Mouse (Mus musculus): ENCODE data around the gene Sema5a.

GRCm38 (mm10) chr15:32422631-32423030 is 178.0 kb downstream of the Sema5a start:
- TF ChIP-seq CTCF (conservative IDR thresholded peaks at IDR 0.05 in 1 of 2, IDR thresholded peaks at IDR 0.05 in 1 of 2; ENCODE audit: low read depth in 2 of 2, low read length in 2 of 2) (no peak), POLR2A (IDR thresholded peaks at IDR 0.05; ENCODE audit: low read depth, low read length) (no peak), NRF1 (IDR thresholded peaks at IDR 0.05; ENCODE audit: low read depth, low read length) (no peak), CHD1 (IDR thresholded peaks at IDR 0.05; ENCODE audit: low read depth, low read length) (no peak), E2F4 (IDR thresholded peaks at IDR 0.05; ENCODE audit: insufficient replicate concordance, low read depth, low read length) (no peak), MYC (IDR thresholded peaks at IDR 0.05; ENCODE audit: low read depth, low read length) (no peak), JUN (IDR thresholded peaks at IDR 0.05; ENCODE audit: insufficient read depth, low read depth, low read length) (no peak), POLR2AphosphoS2 (IDR thresholded peaks at IDR 0.05; ENCODE audit: low read depth, low read length) (no peak)

All from CH12.LX (cell line).